Mouse (Mus musculus): ENCODE measurements around the gene Mrgprb1. TPM values are rescaled to one million over a fixed set of nuclear protein-coding genes. Genes with fewer than 3 reads are reported as not detected.

Gene Mrgprb1
- total RNA-seq (2012; rRNA removed) = not detected in 2 replicates
- not detected in 2 replicates for total RNA-seq (2014; rRNA removed)
- not detected in 2 replicates for polyA plus RNA-seq (2012; ENCODE audit: insufficient read length, low read depth)

DNA sequence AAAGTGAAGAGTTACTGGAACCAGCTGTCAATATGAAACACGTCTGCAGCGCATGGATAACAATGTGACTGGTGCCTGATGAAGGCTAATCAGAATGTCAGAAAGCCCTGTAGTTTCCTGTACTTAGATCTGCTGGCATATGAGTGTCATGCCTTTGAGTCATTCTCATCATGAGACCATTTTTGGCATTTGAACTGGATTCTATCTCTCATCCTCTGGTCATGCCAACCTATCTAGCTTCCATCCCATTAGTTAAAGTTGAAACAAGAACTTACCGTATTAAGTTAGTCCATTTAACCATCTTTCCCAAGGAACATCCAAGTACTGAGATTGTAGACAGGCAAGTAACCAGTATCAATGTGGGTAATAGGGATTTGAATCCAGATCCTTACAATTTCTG is at the start of gene Mrgprb1:
Mrgprb1 (minus strand) TSS at position 101 of the 400 bp plus-strand sequence.
- no peak within 1 kb of the TSS for H3K9ac ChIP-seq (ENCODE audit: insufficient read depth, low read depth)
- dilution Hi-C loops (cut with MboI; ENCODE audit: extremely low pct_ligation_motif_present, extremely low pct_unique_long_range_greater_than_20kb, low sequenced_read_pairs) = no loop called here
- H3K79me2 ChIP-seq (replicated peaks; ENCODE audit: control insufficient read depth, extremely low read depth, insufficient read depth, poor library complexity, severe bottlenecking) = no peaks in the 10 kb centered on the region
- no peaks in the 10 kb centered on the region for H3K9me3 ChIP-seq (replicated peaks; ENCODE audit: low read length)
- TF ChIP-seq JUN (IDR thresholded peaks at IDR 0.05; ENCODE audit: insufficient read depth, low read depth, low read length) (no peak), BHLHE40 (IDR thresholded peaks at IDR 0.05; ENCODE audit: low read depth, low read length) (no peak), MXI1 (IDR thresholded peaks at IDR 0.05; ENCODE audit: low read depth, low read length) (no peak), SIN3A (IDR thresholded peaks at IDR 0.05; ENCODE audit: low read length) (no peak), MYC (IDR thresholded peaks at IDR 0.05; ENCODE audit: low read depth, low read length) (no peak), NELFE (IDR thresholded peaks at IDR 0.05; ENCODE audit: low read depth, low read length) (no peak), JUND (conservative IDR thresholded peaks at IDR 0.05; ENCODE audit: low read depth, low read length) (no peak), CHD1 (IDR thresholded peaks at IDR 0.05; ENCODE audit: low read depth, low read length) (no peak), RAD21 (IDR thresholded peaks at IDR 0.05; ENCODE audit: low read depth, low read length) (no peak), NRF1 (IDR thresholded peaks at IDR 0.05; ENCODE audit: low read depth, low read length) (no peak), KAT2A (IDR thresholded peaks at IDR 0.05; ENCODE audit: insufficient replicate concordance, low read length) (no peak), PAX5 (IDR thresholded peaks at IDR 0.05; ENCODE audit: low read length) (no peak), ZC3H11A (IDR thresholded peaks at IDR 0.05; ENCODE audit: low read depth, low read length) (no peak), RCOR1 (conservative IDR thresholded peaks at IDR 0.05; ENCODE audit: low read depth, low read length) (no peak), TBP (conservative IDR thresholded peaks at IDR 0.05; ENCODE audit: low read depth, low read length) (no peak)
- H3K4me1 ChIP-seq (ENCODE audit: control insufficient read depth in 1 of 2, insufficient read depth in 2 of 2) = no peaks in the 10 kb centered on the region
- no peak within 1 kb of the TSS for H3K4me2 ChIP-seq (ENCODE audit: insufficient read depth, low read depth, poor library complexity, severe bottlenecking)
- in situ Hi-C loops (cut with MboI; ENCODE audit: low pct_ligation_motif_present, low pct_unique_long_range_greater_than_20kb, low sequenced_read_pairs) = no loop called here
- H3K27ac ChIP-seq (ENCODE audit: insufficient read depth, low read depth) = no peak within 1 kb of the TSS
- H3K27me3 ChIP-seq (replicated peaks) = peaks cover 20% of the 10 kb centered on the region
- DNase-seq (ENCODE audit: extremely low read depth) = no peak
- no peak within 1 kb of the TSS for H3K4me3 ChIP-seq (replicated peaks in 1 of 3; ENCODE audit: low read depth in 2 of 3, low read length in 2 of 3, poor library complexity in 1 of 3)
- no peaks in the 10 kb centered on the region for H3K36me3 ChIP-seq (replicated peaks in 1 of 2; ENCODE audit: control insufficient read depth in 1 of 2, insufficient read depth in 1 of 2, low read length in 1 of 2)

GRCm38 (mm10) chr7:48499221-48499620 is 43.1 kb upstream of the Mrgprb1 start, which contains the start of gene Mrgprx2:
Gene Mrgprx2 (minus strand): TSS chr7:48499321.
- dilution Hi-C loops (cut with MboI; ENCODE audit: extremely low pct_ligation_motif_present, extremely low pct_unique_long_range_greater_than_20kb, low sequenced_read_pairs) (no loop called here), in situ Hi-C loops (cut with MboI; ENCODE audit: low pct_ligation_motif_present, low pct_unique_long_range_greater_than_20kb, low sequenced_read_pairs) (no loop called here)
- Histone ChIP-seq H3K9ac (ENCODE audit: insufficient read depth, low read depth) (no peak within 1 kb of the TSS), H3K36me3 (replicated peaks in 1 of 2; ENCODE audit: control insufficient read depth in 1 of 2, insufficient read depth in 1 of 2, low read length in 1 of 2) (no peaks in the 10 kb centered on the region), H3K27ac (ENCODE audit: insufficient read depth, low read depth) (no peak within 1 kb of the TSS), H3K4me3 (replicated peaks in 1 of 3; ENCODE audit: low read depth in 2 of 3, low read length in 2 of 3, poor library complexity in 1 of 3) (no peak within 1 kb of the TSS), H3K4me2 (ENCODE audit: insufficient read depth, low read depth, poor library complexity, severe bottlenecking) (no peak within 1 kb of the TSS), H3K27me3 (replicated peaks) (peaks cover 33% of the 10 kb centered on the region), H3K4me1 (ENCODE audit: control insufficient read depth in 1 of 2, insufficient read depth in 2 of 2) (no peaks in the 10 kb centered on the region), H3K79me2 (replicated peaks; ENCODE audit: control insufficient read depth, extremely low read depth, insufficient read depth, poor library complexity, severe bottlenecking) (no peaks in the 10 kb centered on the region), H3K9me3 (replicated peaks; ENCODE audit: low read length) (no peaks in the 10 kb centered on the region)
- DNase-seq (ENCODE audit: extremely low read depth) = no peak
- TF ChIP-seq HCFC1 (IDR thresholded peaks at IDR 0.05; ENCODE audit: low read depth, low read length) = no peak
- TF ChIP-seq MAFK (IDR thresholded peaks at IDR 0.05; ENCODE audit: insufficient replicate concordance, low read length) = no peak
- no peak for TF ChIP-seq TCF12 (IDR thresholded peaks at IDR 0.05; ENCODE audit: low read depth, low read length)
- TF ChIP-seq MXI1 (IDR thresholded peaks at IDR 0.05; ENCODE audit: low read depth, low read length) = no peak
- no peak for TF ChIP-seq PAX5 (IDR thresholded peaks at IDR 0.05; ENCODE audit: low read length)
- TF ChIP-seq CHD1 (IDR thresholded peaks at IDR 0.05; ENCODE audit: low read depth, low read length) = no peak
- no peak for TF ChIP-seq E2F4 (IDR thresholded peaks at IDR 0.05; ENCODE audit: insufficient replicate concordance, low read depth, low read length)
- no peak for TF ChIP-seq GABPA (IDR thresholded peaks at IDR 0.05; ENCODE audit: insufficient replicate concordance, low read depth, low read length)
- no peak for TF ChIP-seq ZC3H11A (IDR thresholded peaks at IDR 0.05; ENCODE audit: low read depth, low read length)
- no peak for TF ChIP-seq KAT2A (IDR thresholded peaks at IDR 0.05; ENCODE audit: insufficient replicate concordance, low read length)
- no peak for TF ChIP-seq ZKSCAN1 (IDR thresholded peaks at IDR 0.05; ENCODE audit: borderline replicate concordance, low read depth, low read length)
- no peak for TF ChIP-seq RCOR1 (conservative IDR thresholded peaks at IDR 0.05; ENCODE audit: low read depth, low read length)
- TF ChIP-seq MAZ (IDR thresholded peaks at IDR 0.05; ENCODE audit: low read depth, low read length) = no peak
- no peak for TF ChIP-seq IRF4 (IDR thresholded peaks at IDR 0.05; ENCODE audit: low read depth, low read length)
- no peak for TF ChIP-seq ETS1 (conservative IDR thresholded peaks at IDR 0.05; ENCODE audit: low read depth, low read length)
- no peak for TF ChIP-seq ZMIZ1 (IDR thresholded peaks at IDR 0.05; ENCODE audit: low read depth, low read length)
- no peak for TF ChIP-seq MYC (IDR thresholded peaks at IDR 0.05; ENCODE audit: low read depth, low read length)
- no peak for TF ChIP-seq SIN3A (IDR thresholded peaks at IDR 0.05; ENCODE audit: low read length)
- no peak for TF ChIP-seq USF2 (conservative IDR thresholded peaks at IDR 0.05; ENCODE audit: low read depth, low read length)

All from CH12.LX (cell line).